Mouse (Mus musculus) colon, adult 2 months (tissue): Measurements from ENCODE around the gene Grxcr1. TPM values are rescaled to one million over a fixed set of nuclear protein-coding genes. Genes with fewer than 3 reads are reported as not detected.

Source experiments
- polyA plus RNA-seq: library from polyadenylated mRNA; depleted of rRNA; stranded (reverse); fragments of >200 nt; gene quantifications from 2 replicates; pipeline ENCODE4 v1.2.3, GENCODE M21; 2012; rRNA removed

The Grxcr1 gene
- not detected in 2 replicates for polyA plus RNA-seq

GRCm38 (mm10) chr5:68031744-68032143 is at the start of gene Grxcr1:
TSS of gene Grxcr1 (plus strand) at chr5:68031835.

Other genes with a start within 250 kb of the Grxcr1 start
- gene Atp8a1, start 184.4 kb upstream of the Grxcr1 start, polyA plus RNA-seq: 54.8 and 59.0 TPM in 2 replicates
- not detected in 2 replicates for gene Gm5108, start 90.2 kb upstream of the Grxcr1 start, polyA plus RNA-seq
- gene Gm21905, start 85.4 kb upstream of the Grxcr1 start, polyA plus RNA-seq: not detected in 2 replicates